8 mouse cellular contexts compared by ENCODE assay signal in the genomic region with DNA sequence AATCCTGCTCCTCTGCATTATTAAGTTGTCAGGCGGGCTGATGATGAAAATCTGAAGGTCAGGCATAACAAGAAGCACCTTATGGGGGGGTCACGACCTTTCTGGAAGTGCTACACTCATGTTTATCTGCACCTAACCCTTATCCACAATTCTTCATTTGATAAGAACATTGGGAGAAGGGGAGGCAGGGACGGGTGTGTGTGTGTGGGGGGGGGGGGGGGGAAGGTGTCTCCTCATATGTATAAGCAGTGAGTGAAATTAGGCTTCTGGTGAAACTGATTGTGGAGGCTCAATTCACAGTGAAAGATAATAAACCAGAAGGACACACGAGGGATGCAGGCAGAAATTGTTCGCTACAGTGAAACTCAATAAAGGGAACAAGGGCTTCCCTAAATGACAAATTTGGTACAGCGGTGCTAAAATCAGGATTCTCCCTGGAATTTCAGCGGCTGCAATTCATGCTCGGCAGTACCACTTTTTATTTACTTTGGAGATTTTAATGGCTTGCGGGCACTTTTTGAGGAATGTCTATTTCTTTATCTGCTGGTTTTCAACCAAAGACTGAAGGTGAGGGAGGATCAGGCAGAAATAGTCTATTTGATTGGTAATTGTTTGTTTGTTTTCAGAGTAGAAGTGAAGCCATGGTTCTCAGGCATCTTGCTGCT.
DNase-seq lines count a peak whose midpoint lies in the region; ATAC-seq and TF ChIP-seq lines count a peak whose summit lies in the region.

No protein-coding gene starts in this region.

- TF ChIP-seq CTCF in brain, embryonic 14.5 days (IDR thresholded peaks at IDR 0.05; ENCODE audit: borderline replicate concordance, extremely low read depth, insufficient read depth, insufficient read length) = no peak

- intact Hi-C loops in heart, postnatal 10 days (cut with DNase I) = no loop called here

- peaks cover 19% of the 10 kb centered on the region for H3K4me1 ChIP-seq in heart, embryonic 10.5 days
- H3K4me1 ChIP-seq in hindbrain, embryonic 11.5 days (replicated peaks; ENCODE audit: control insufficient read depth, insufficient read depth, low read length) = 0 out of 2 replicates have a peak, but pooled peaks cover 2% of the 10 kb centered on the region
- no peaks in the 10 kb centered on the region for H3K4me1 ChIP-seq in liver, embryonic 16.5 days (ENCODE audit: control insufficient read depth, low read depth, low read length)

- no peak for DNase-seq in heart, embryonic 10.5 days (ENCODE audit: low spot score)
- no peak for DNase-seq in heart, postnatal 10 days
- peak; percentile 15 for DNase-seq in brain, embryonic 14.5 days (ENCODE audit: low read depth)
- peak; percentile 31 for DNase-seq in hindbrain, embryonic 11.5 days (ENCODE audit: low spot score)
- no peak for DNase-seq in layer of hippocampus, adult 9-10 months (ENCODE audit: low spot score)

- H3K4me3 ChIP-seq in heart, embryonic 10.5 days = peak overlapping the region; percentile 53
- H3K4me3 ChIP-seq in hindbrain, embryonic 11.5 days (ENCODE audit: low read depth, low read length) = peak overlapping the region; percentile 20; the same call in 1 of the 2 replicates
- H3K4me3 ChIP-seq in liver, embryonic 16.5 days (ENCODE audit: low read depth, low read length) = 0 out of 2 replicates have a peak overlapping the region, but pooled peaks have one; percentile 6

- peak; percentile 73; the same call in 1 of the 2 replicates for ATAC-seq in hindbrain, embryonic 11.5 days (ENCODE audit: low FRiP score)
- no peak for ATAC-seq in liver, embryonic 16.5 days (ENCODE audit: low read depth)
- ATAC-seq in erythroid progenitor cell, adult 5-6 weeks (replicated peaks; ENCODE audit: low FRiP score, poor library complexity, severe bottlenecking) = no peak
- no peak for ATAC-seq in granulocyte monocyte progenitor cell, adult 5-6 weeks (replicated peaks; ENCODE audit: poor library complexity, severe bottlenecking)

- H3K9me3 ChIP-seq in heart, embryonic 10.5 days = no peaks in the 10 kb centered on the region
- no peaks in the 10 kb centered on the region for H3K9me3 ChIP-seq in hindbrain, embryonic 11.5 days (ENCODE audit: control insufficient read depth, low read length)
- no peaks in the 10 kb centered on the region for H3K9me3 ChIP-seq in liver, embryonic 16.5 days (replicated peaks; ENCODE audit: control insufficient read depth, low read length)

- H3K36me3 ChIP-seq in heart, embryonic 10.5 days = peaks cover 4% of the 10 kb centered on the region; the same call in 1 of the 2 replicates
- no peaks in the 10 kb centered on the region for H3K36me3 ChIP-seq in hindbrain, embryonic 11.5 days (ENCODE audit: control insufficient read depth, insufficient read depth, low read length)
- H3K36me3 ChIP-seq in liver, embryonic 16.5 days (ENCODE audit: control insufficient read depth, insufficient read depth) = no peaks in the 10 kb centered on the region

- H3K27me3 ChIP-seq in heart, embryonic 10.5 days (ENCODE audit: insufficient read depth, poor library complexity, severe bottlenecking) = peaks cover 9% of the 10 kb centered on the region
- H3K27me3 ChIP-seq in hindbrain, embryonic 11.5 days (ENCODE audit: control insufficient read depth, insufficient read depth, low read length) = no peaks in the 10 kb centered on the region
- H3K27me3 ChIP-seq in liver, embryonic 16.5 days (ENCODE audit: control insufficient read depth, insufficient read depth, low read depth, low read length) = no peaks in the 10 kb centered on the region

- peak overlapping the region; percentile 53; the same call in 1 of the 2 replicates for H3K9ac ChIP-seq in hindbrain, embryonic 11.5 days (ENCODE audit: low read depth, low read length)
- no peak overlapping the region for H3K9ac ChIP-seq in liver, embryonic 16.5 days (ENCODE audit: low read depth, low read length)

- TF ChIP-seq POLR2A in brain, embryonic 14.5 days (IDR thresholded peaks at IDR 0.05; ENCODE audit: borderline replicate concordance, extremely low read depth, insufficient read depth, insufficient read length, poor library complexity, severe bottlenecking) = no peak

- H3K27ac ChIP-seq in heart, embryonic 10.5 days = peak overlapping the region; percentile 84
- H3K27ac ChIP-seq in hindbrain, embryonic 11.5 days (ENCODE audit: low read depth, low read length) = peak overlapping the region; percentile 67
- H3K27ac ChIP-seq in liver, embryonic 16.5 days (ENCODE audit: low read length) = no peak overlapping the region

- 9% methylated on average over 9 of the region's 9 CpGs for WGBS in heart, embryonic 10.5 days
- 8% methylated on average over 9 of the region's 9 CpGs for WGBS in hindbrain, embryonic 11.5 days
- WGBS in liver, embryonic 16.5 days (ENCODE audit: insufficient replicate concordance) = 17% methylated on average over 9 of the region's 9 CpGs

- peak overlapping the region; percentile 43 for H3K4me2 ChIP-seq in hindbrain, embryonic 11.5 days (replicated peaks; ENCODE audit: low read depth, low read length)
- peak overlapping the region; percentile 37; the same call in 1 of the 2 replicates for H3K4me2 ChIP-seq in liver, embryonic 16.5 days (ENCODE audit: low read depth, low read length)

Comparison
In these comparisons a context has a peak if more than half of its experiments do, and no peak if none do; other contexts are left out.
1. DNase-seq: peak in brain, embryonic 14.5 days (single experiment) and hindbrain, embryonic 11.5 days (single experiment); none in heart, embryonic 10.5 days (single experiment), heart, postnatal 10 days (0 of 2) and layer of hippocampus, adult 9-10 months (single experiment).
2. Peak in every context shown above with its lines, with median percentiles within 50 percentile points of each other: H3K4me3 ChIP-seq.